Mouse (Mus musculus) layer of hippocampus, adult 2 months (tissue): Measurements from ENCODE around the gene Fbln5. TPM values are rescaled to one million over a fixed set of nuclear protein-coding genes. Genes with fewer than 3 reads are reported as not detected.

Experiments
- DNase-seq, 2 experiments: peaks; one replicate each; pipeline ENCODE4 v3.0.0; 2022; ENCODE audit warnings: low spot score in 2 of 2
- H3K27ac ChIP-seq: fragments of 200-600 bp; 2 replicates; pipeline ENCODE4 v1.8.1; 2022
- H3K4me3 ChIP-seq: fragments of 200-600 bp; 2 replicates; pipeline ENCODE4 v1.8.1; 2022; ENCODE audit warnings: mild to moderate bottlenecking
- CTCF ChIP-seq: fragments of 200-600 bp; conservative IDR thresholded peaks from 2 replicates; pipeline ENCODE4 v1.8.1; 2022; ENCODE audit warnings: antibody characterized with exemption, mild to moderate bottlenecking, moderate library complexity
- long read RNA-seq, 2 experiments: library from polyadenylated mRNA; stranded (forward); transcript quantifications; one replicate each; pipeline ENCODE4 v2.0.0; 2021; ENCODE audit warnings: borderline mapping rate in 2 of 2
- total RNA-seq, 2 experiments: library from RNA; stranded (reverse); gene quantifications; 2 replicates each; pipeline ENCODE4 v1.2.3; 2021

The Fbln5 gene
- total RNA-seq: 1 to 10 TPM; 3.6 to 4.9 TPM
- long read RNA-seq, experiment 1, full-length matches to known transcripts: 3 of 3 reads
- long read RNA-seq, experiment 1, partial matches to known transcripts: 0 of 3 reads
- long read RNA-seq, experiment 1, other reads (novel, unspliced or antisense): 0 of 3 reads
- long read RNA-seq, experiment 2, full-length matches to known transcripts: 2 of 4 reads
- long read RNA-seq, experiment 2, partial matches to known transcripts: 2 of 4 reads
- long read RNA-seq, experiment 2, other reads (novel, unspliced or antisense): 0 of 4 reads

DNA sequence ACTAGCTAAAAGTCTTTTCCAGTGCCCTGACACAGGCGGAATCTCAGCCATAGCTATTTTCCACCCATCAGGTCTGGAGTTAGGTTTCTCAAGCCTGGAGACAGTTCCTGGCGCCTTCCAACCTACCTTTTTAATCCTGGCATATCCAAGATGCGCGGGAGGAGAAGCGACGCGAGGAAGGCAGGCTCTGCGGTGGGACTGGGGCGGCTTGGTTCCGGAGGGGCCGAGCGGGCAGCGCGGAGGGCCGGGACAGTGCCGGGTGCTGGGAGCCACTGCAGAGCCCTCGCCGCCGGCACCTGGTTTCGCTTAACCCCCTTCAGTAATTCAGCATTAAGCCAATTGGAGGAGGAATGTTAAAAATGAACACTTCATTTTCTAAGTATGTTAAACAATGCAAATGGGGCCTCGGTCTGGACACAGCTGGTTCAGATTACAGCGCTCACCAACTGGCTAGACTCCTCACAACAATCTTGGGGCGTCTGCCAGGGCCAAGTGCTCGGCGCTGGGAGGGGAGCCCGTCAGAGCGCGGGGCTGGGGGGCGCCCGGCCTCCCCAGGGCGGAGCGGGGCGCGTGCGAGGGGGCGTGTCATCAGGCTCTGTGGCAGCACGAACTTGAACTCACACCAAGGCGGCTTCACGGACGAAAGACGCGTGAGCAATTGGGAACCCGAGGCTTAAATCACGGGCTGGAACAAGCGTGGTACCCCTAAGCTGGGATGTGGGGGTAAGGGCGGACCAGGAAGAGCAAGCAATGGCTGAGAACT is at the start of gene Fbln5:
Gene Fbln5, minus strand, starts transcription at position 448 of the 763 bp plus-strand sequence.
- no peak within 1 kb of the TSS for H3K27ac ChIP-seq
- peak within 1 kb of the TSS; percentile 57 for H3K4me3 ChIP-seq
- no peak for DNase-seq
- TF ChIP-seq CTCF: no peak

- DNase-seq: no peak
- H3K4me3 ChIP-seq: no peak overlapping the region
- TF ChIP-seq CTCF: no peak
These were observed 43.6 kb upstream of the Fbln5 start for GRCm38 (mm10) chr12:101862286-101862964.

DNA sequence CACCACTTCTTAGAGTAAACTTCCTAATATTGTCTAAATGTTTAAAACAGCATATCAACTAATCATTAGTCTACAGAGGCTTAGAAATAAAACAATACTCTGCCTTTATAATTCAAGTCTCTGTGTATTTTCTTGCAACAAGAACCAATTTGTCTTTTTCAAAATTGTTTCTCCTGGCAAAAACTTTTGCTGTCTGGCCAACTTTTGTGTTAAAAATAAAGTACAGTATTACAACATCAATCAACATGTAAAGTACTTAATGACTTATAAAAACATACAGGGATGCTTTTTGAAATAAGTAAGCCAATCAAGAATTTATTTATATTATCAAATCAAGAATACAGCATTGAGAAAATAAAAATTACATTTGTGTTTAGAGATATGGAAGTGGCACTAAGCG is 41.4 kb upstream of the Fbln5 start:
- no peak overlapping the region for H3K27ac ChIP-seq
- no peak for TF ChIP-seq CTCF
- no peak overlapping the region for H3K4me3 ChIP-seq
- DNase-seq: no peak

More at GRCm38 (mm10) chr12:101862286-101862964, 43.6 kb upstream of the Fbln5 start:
- H3K27ac ChIP-seq: no peak overlapping the region

GRCm38 (mm10) chr12:101858011-101858410 is 39.2 kb upstream of the Fbln5 start:
- H3K4me3 ChIP-seq: no peak overlapping the region
- DNase-seq: no peak
- TF ChIP-seq CTCF: no peak
- H3K27ac ChIP-seq: no peak overlapping the region

DNA sequence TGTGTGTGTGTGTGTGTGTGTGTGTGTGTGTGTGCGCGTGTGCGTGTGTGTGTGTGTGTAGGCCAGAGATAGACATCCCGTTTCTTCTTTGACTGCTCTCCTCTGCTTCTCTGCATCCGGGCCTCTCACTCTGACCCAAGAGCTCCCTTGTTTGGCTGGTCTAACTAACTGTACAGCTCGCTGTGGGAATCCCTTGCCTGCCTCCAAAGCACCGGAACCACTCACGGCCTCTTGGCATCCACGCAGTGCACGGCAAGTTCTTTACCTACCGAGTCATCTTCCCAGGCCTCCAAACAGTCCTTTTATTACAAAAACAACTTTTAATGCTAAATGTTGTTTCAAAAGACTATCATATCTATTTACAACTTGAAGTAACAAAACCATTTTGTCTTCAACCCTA is 35.5 kb upstream of the Fbln5 start:
- no peak for DNase-seq
- Histone ChIP-seq H3K4me3 (no peak overlapping the region), H3K27ac (no peak overlapping the region)
- TF ChIP-seq CTCF: no peak

GRCm38 (mm10) chr12:101851846-101852564 is 33.1 kb upstream of the Fbln5 start:
- Histone ChIP-seq H3K4me3 (no peak overlapping the region), H3K27ac (no peak overlapping the region)
- no peak for TF ChIP-seq CTCF
- DNase-seq: no peak

GRCm38 (mm10) chr12:101851314-101851713 is 32.5 kb upstream of the Fbln5 start:
- Histone ChIP-seq H3K4me3 (no peak overlapping the region), H3K27ac (no peak overlapping the region)
- TF ChIP-seq CTCF: no peak
- no peak for DNase-seq

- DNase-seq: no peak
- TF ChIP-seq CTCF: no peak
These were observed 17.9 kb upstream of the Fbln5 start for GRCm38 (mm10) chr12:101836546-101837274.

DNA sequence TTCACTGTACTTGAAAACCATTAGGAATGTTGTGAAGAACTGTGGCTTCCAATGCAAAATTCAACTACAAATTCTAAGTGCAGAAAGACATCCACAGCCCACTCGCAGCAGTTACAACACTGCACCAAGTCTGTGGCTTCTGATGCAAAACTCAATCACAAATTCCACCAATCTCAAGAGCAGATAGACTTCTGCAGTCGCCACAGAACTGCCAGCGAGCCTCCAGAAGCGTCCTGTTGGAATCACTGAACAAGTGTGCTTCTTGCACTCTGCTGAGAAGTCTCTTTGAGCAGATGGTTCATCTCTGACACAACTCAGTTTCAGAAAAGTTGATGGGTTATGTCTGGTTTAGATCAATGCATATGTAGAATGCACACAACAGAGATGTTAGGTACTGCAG is 15.9 kb upstream of the Fbln5 start:
- no peak overlapping the region for H3K4me3 ChIP-seq
- no peak for DNase-seq
- no peak for TF ChIP-seq CTCF
- H3K27ac ChIP-seq: no peak overlapping the region

More at GRCm38 (mm10) chr12:101836546-101837274, 17.9 kb upstream of the Fbln5 start:
- H3K27ac ChIP-seq: no peak overlapping the region
- no peak overlapping the region for H3K4me3 ChIP-seq

DNA sequence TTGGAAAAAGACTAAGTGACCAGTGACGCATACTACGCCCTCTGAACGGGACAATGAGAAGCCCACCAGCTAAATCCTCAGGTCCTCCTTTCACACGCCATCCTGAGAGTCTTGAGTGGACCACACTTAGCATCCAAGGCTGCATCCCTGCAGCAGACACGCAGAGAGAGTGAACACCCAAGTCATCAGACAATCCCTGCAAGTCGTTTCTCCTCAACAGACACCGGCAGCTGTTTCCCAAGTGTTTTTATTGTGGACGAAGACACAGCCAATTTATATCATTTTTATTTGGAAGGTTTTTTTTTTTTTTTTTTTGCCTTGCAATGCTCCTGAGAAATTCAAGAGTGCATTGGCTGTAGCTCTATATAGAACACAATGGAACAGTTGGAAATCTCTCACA is 14.9 kb upstream of the Fbln5 start:
- Histone ChIP-seq H3K27ac (no peak overlapping the region), H3K4me3 (no peak overlapping the region)
- TF ChIP-seq CTCF: no peak
- no peak for DNase-seq

- Histone ChIP-seq H3K27ac (no peak overlapping the region), H3K4me3 (no peak overlapping the region)
- TF ChIP-seq CTCF: no peak
- no peak for DNase-seq
These were observed 14.3 kb upstream of the Fbln5 start for GRCm38 (mm10) chr12:101833115-101833506.
